Mouse (Mus musculus) liver, postnatal 0 days (tissue): ENCODE measurements at regions not wholly inside any gene's neighbourhood (a gene's known extent, or its start where the extent isn't known, plus 50 kb on each side); places are given as distances from the start of the nearest gene placed in this dataset.

Experiments
- ATAC-seq: fragments of 200-750 bp; cut with Nextera tagmentation; 2 replicates; pipeline ENCODE4 v1.8.0; 2017; ENCODE audit warnings: mild to moderate bottlenecking, moderate library complexity
- DNase-seq: peaks from one replicate; pipeline ENCODE4 v3.0.0-alpha.2; 2016
- H3K27ac ChIP-seq: fragments of 300-500 bp; sonication (generic); 2 replicates; pipeline ENCODE4 v1.5.1; 2014; ENCODE audit warnings: antibody characterized with exemption, moderate library complexity, mild to moderate bottlenecking, low read depth
- H3K27me3 ChIP-seq: fragments of 300-500 bp; sonication (generic); 2 replicates; pipeline ENCODE4 v1.6.1; 2014; ENCODE audit warnings: low read length, control low read depth, mixed read lengths; ENCODE audit not compliant: insufficient read depth
- H3K36me3 ChIP-seq: fragments of 300-500 bp; sonication (generic); replicated peaks from 2 replicates; pipeline ENCODE4 v1.6.1; 2014; ENCODE audit warnings: mild to moderate bottlenecking, control low read depth, low read length, moderate library complexity, mixed read lengths; ENCODE audit not compliant: insufficient read depth
- H3K4me1 ChIP-seq: fragments of 300-500 bp; sonication (generic); 2 replicates; pipeline ENCODE4 v1.6.1; 2014; ENCODE audit warnings: antibody characterized with exemption, mild to moderate bottlenecking, control low read depth; ENCODE audit not compliant: insufficient read depth
- H3K4me2 ChIP-seq: fragments of 300-500 bp; sonication (generic); 2 replicates; pipeline ENCODE4 v1.6.1; 2014; ENCODE audit warnings: low read depth, mild to moderate bottlenecking, low read length, moderate library complexity, mixed read lengths
- H3K4me3 ChIP-seq: fragments of 300-500 bp; sonication (generic); 2 replicates; pipeline ENCODE4 v1.5.1; 2014; ENCODE audit warnings: low read depth, low read length
- H3K9ac ChIP-seq: fragments of 300-500 bp; sonication (generic); replicated peaks from 2 replicates; pipeline ENCODE4 v1.6.1; 2014; ENCODE audit warnings: mild to moderate bottlenecking, moderate library complexity
- H3K9me3 ChIP-seq: fragments of 300-500 bp; sonication (generic); 2 replicates; pipeline ENCODE4 v1.6.1; 2016; ENCODE audit warnings: mild to moderate bottlenecking, control low read depth, low read length, mixed read lengths
- CTCF ChIP-seq: sonication (generic); IDR thresholded peaks from 2 replicates; pipeline ENCODE4 v1.5.1; 2016; ENCODE audit warnings: antibody characterized with exemption, low read depth
- EP300 ChIP-seq: IDR thresholded peaks from 2 replicates; pipeline ENCODE4 v1.6.1; 2016; ENCODE audit warnings: antibody characterized with exemption, low read depth, mild to moderate bottlenecking
- WGBS: fragments of 180-500 bp; shearing (Covaris S2); extraction: QIAGEN DNeasy Blood & Tissue Kit; methylation state at CpG from one replicate; pipeline ENCODE4 v1.1.7; 2014; ENCODE audit not compliant: insufficient replicate concordance; 5-methylcytosine and 5-hydroxymethylcytosine counted together

GRCm38 (mm10) chr14:60495441-60495840, 122.4 kb downstream of the Amer2 start:
- WGBS: 62% methylated on average over 5 of the region's 5 CpGs
- Histone ChIP-seq H3K27me3 (no peaks in the 10 kb centered on the region), H3K4me2 (no peak overlapping the region), H3K9me3 (no peaks in the 10 kb centered on the region), H3K36me3 (no peaks in the 10 kb centered on the region), H3K27ac (no peak overlapping the region), H3K4me1 (no peaks in the 10 kb centered on the region), H3K4me3 (no peak overlapping the region), H3K9ac (no peak overlapping the region)
- TF ChIP-seq EP300: no peak
- no peak for TF ChIP-seq CTCF
- ATAC-seq: no peak; the same call in 1 of the 2 replicates
- peak; percentile 29 for DNase-seq

- Histone ChIP-seq H3K4me3 (no peak overlapping the region), H3K4me2 (no peak overlapping the region), H3K27me3 (no peaks in the 10 kb centered on the region), H3K4me1 (no peaks in the 10 kb centered on the region), H3K27ac (no peak overlapping the region), H3K36me3 (no peaks in the 10 kb centered on the region), H3K9ac (no peak overlapping the region), H3K9me3 (no peaks in the 10 kb centered on the region)
- DNase-seq (no peak), ATAC-seq (no peak)
- no peak for TF ChIP-seq EP300
- no peak for TF ChIP-seq CTCF
- WGBS: 78% methylated on average over 6 of the region's 6 CpGs
Observed at GRCm38 (mm10) chr14:60502552-60502951, 129.5 kb downstream of the Amer2 start.

- no peaks in the 10 kb centered on the region for H3K27me3 ChIP-seq
- no peak overlapping the region for H3K4me2 ChIP-seq
- 72% methylated on average over 6 of the region's 6 CpGs for WGBS
- H3K36me3 ChIP-seq: no peaks in the 10 kb centered on the region
- no peaks in the 10 kb centered on the region for H3K9me3 ChIP-seq
- no peak overlapping the region for H3K4me3 ChIP-seq
- ATAC-seq (no peak), DNase-seq (no peak)
- H3K9ac ChIP-seq: no peak overlapping the region
- TF ChIP-seq CTCF (no peak), EP300 (no peak)
- H3K4me1 ChIP-seq: no peaks in the 10 kb centered on the region
- no peak overlapping the region for H3K27ac ChIP-seq
Observed at GRCm38 (mm10) chr14:60505066-60505465, 128.7 kb upstream of the Spata13 start.

GRCm38 (mm10) chr14:60506296-60506695, 127.5 kb upstream of the Spata13 start:
- TF ChIP-seq CTCF (no peak), EP300 (no peak)
- no peak overlapping the region for H3K9ac ChIP-seq
- WGBS: 70% methylated on average over 12 of the region's 12 CpGs
- H3K36me3 ChIP-seq: no peaks in the 10 kb centered on the region
- no peaks in the 10 kb centered on the region for H3K9me3 ChIP-seq
- DNase-seq: no peak
- H3K27me3 ChIP-seq: no peaks in the 10 kb centered on the region
- H3K4me1 ChIP-seq: no peaks in the 10 kb centered on the region
- no peak overlapping the region for H3K4me3 ChIP-seq
- H3K4me2 ChIP-seq: no peak overlapping the region
- no peak for ATAC-seq
- H3K27ac ChIP-seq: no peak overlapping the region

- TF ChIP-seq EP300 (no peak), CTCF (peak; percentile 71)
- Histone ChIP-seq H3K27me3 (no peaks in the 10 kb centered on the region), H3K27ac (no peak overlapping the region), H3K4me3 (no peak overlapping the region), H3K9me3 (no peaks in the 10 kb centered on the region), H3K4me2 (no peak overlapping the region), H3K4me1 (no peaks in the 10 kb centered on the region), H3K36me3 (no peaks in the 10 kb centered on the region), H3K9ac (no peak overlapping the region)
- ATAC-seq (no peak), DNase-seq (peak; percentile 49)
- WGBS: 28% methylated on average over 8 of the region's 8 CpGs
Observed at GRCm38 (mm10) chr14:60513560-60513959, 120.2 kb upstream of the Spata13 start.

GRCm38 (mm10) chr14:60515094-60515786, 118.6 kb upstream of the Spata13 start:
- TF ChIP-seq CTCF: no peak
- no peaks in the 10 kb centered on the region for H3K36me3 ChIP-seq
- no peak overlapping the region for H3K4me3 ChIP-seq
- no peak overlapping the region for H3K4me2 ChIP-seq
- no peak for ATAC-seq
- no peak overlapping the region for H3K27ac ChIP-seq
- H3K27me3 ChIP-seq: no peaks in the 10 kb centered on the region
- 74% methylated on average over 12 of the region's 12 CpGs for WGBS
- DNase-seq: no peak
- no peaks in the 10 kb centered on the region for H3K4me1 ChIP-seq
- H3K9ac ChIP-seq: no peak overlapping the region
- H3K9me3 ChIP-seq: no peaks in the 10 kb centered on the region
